Mouse (Mus musculus) ES-E14 (cell line): ENCODE measurements at regions not wholly inside any gene's neighbourhood (a gene's known extent, or its start where the extent isn't known, plus 50 kb on each side); places are given as distances from the start of the nearest gene placed in this dataset.

ENCODE experiments used
- CHD2 ChIP-seq: IDR thresholded peaks from 2 replicates; pipeline ENCODE4 v1.6.1; 2014; ENCODE audit warnings: mild to moderate bottlenecking, low read depth, low read length, inconsistent platforms
- ZC3H11A ChIP-seq: IDR thresholded peaks from 2 replicates; pipeline ENCODE4 v1.6.1; 2012; ENCODE audit warnings: low read depth, mild to moderate bottlenecking, inconsistent platforms, low read length, borderline replicate concordance
- ZNF384 ChIP-seq: IDR thresholded peaks from 2 replicates; pipeline ENCODE4 v1.6.1; 2012; ENCODE audit warnings: low read depth, low read length, inconsistent platforms

GRCm38 (mm10) chr17:31789068-31789583, 66.5 kb downstream of the Sik1 start:
- no peak for TF ChIP-seq ZC3H11A
- TF ChIP-seq CHD2, result no peak
- no peak for TF ChIP-seq ZNF384
